Mouse (Mus musculus) liver, embryonic 13.5 days (tissue): Measurements from ENCODE around the gene Ndufa13. TPM values are rescaled to one million over a fixed set of nuclear protein-coding genes. Genes with fewer than 3 reads are reported as not detected.

ENCODE experiments used
- ATAC-seq: fragments of 200-750 bp; cut with Nextera tagmentation; 2 replicates; pipeline ENCODE4 v1.8.0; 2017; ENCODE audit warnings: low read depth, mild to moderate bottlenecking, moderate number of reproducible peaks, moderate library complexity
- DNase-seq: peaks from one replicate; pipeline ENCODE4 v3.0.0; 2022
- H3K27ac ChIP-seq: fragments of 300-500 bp; sonication (generic); 2 replicates; pipeline ENCODE4 v1.5.1; 2015; ENCODE audit warnings: moderate library complexity, mild to moderate bottlenecking, inconsistent platforms
- H3K27me3 ChIP-seq: fragments of 300-500 bp; sonication (generic); 2 replicates; pipeline ENCODE4 v1.6.1; 2015; ENCODE audit warnings: mild to moderate bottlenecking, inconsistent platforms
- H3K36me3 ChIP-seq: fragments of 300-500 bp; sonication (generic); 2 replicates; pipeline ENCODE4 v1.6.1; 2015; ENCODE audit warnings: mild to moderate bottlenecking, inconsistent platforms
- H3K4me1 ChIP-seq: fragments of 300-500 bp; sonication (generic); replicated peaks from 2 replicates; pipeline ENCODE4 v1.6.1; 2015; ENCODE audit warnings: inconsistent platforms
- H3K4me2 ChIP-seq: fragments of 300-500 bp; sonication (generic); 2 replicates; pipeline ENCODE4 v1.6.1; 2015; ENCODE audit warnings: inconsistent platforms, mild to moderate bottlenecking, moderate library complexity
- H3K4me3 ChIP-seq: fragments of 300-500 bp; sonication (generic); replicated peaks from 2 replicates; pipeline ENCODE4 v1.5.1; 2015; ENCODE audit warnings: mild to moderate bottlenecking, inconsistent platforms
- H3K9ac ChIP-seq: fragments of 300-500 bp; sonication (generic); 2 replicates; pipeline ENCODE4 v1.6.1; 2015; ENCODE audit warnings: mild to moderate bottlenecking, inconsistent platforms
- H3K9me3 ChIP-seq: fragments of 300-500 bp; sonication (generic); replicated peaks from 2 replicates; pipeline ENCODE4 v1.6.1; 2016; ENCODE audit warnings: inconsistent platforms
- WGBS: fragments of 180-500 bp; shearing (Covaris S2); methylation state at CpG from one replicate; pipeline ENCODE4 v1.1.7; 2015; ENCODE audit not compliant: insufficient replicate concordance; 5-methylcytosine and 5-hydroxymethylcytosine counted together
- polyA plus RNA-seq: library from polyadenylated mRNA; unstranded; fragments of >200 nt; fragmentation: Nextera tagmentation; extraction: Ambion mirVana; gene quantifications from 2 replicates; pipeline ENCODE4 v1.2.1, GENCODE M21; 2015

Gene Ndufa13
- polyA plus RNA-seq, 1 experiment from 2014 or later, result 114 TPM

DNA sequence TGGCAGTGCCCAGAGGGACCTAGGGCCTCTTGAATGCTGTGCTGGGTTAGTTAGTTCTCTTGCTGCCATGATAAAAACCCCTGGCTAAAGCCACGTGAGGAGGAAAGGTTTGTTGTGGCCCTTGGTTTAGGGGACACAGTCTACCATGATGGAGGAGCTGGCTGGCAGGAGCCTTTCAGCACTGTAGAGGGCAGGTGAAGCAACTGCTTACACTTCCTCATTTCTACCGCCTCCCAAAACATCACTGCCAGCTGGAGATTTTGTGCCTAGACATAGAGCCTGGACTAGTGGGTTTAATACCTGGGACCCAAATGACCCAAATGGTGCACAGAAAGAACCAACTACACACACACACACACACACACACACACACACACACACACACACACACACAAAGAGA, 41.1 kb downstream of the Ndufa13 start:
- DNase-seq (no peak), ATAC-seq (no peak)
- no peaks in the 10 kb centered on the region for H3K9me3 ChIP-seq
- no peak overlapping the region for H3K4me2 ChIP-seq
- H3K27ac ChIP-seq, result no peak overlapping the region
- H3K36me3 ChIP-seq, result no peaks in the 10 kb centered on the region
- no peaks in the 10 kb centered on the region for H3K27me3 ChIP-seq
- WGBS, result 31% methylated on average over 2 of the region's 2 CpGs
- H3K4me1 ChIP-seq, result peaks cover 15% of the 10 kb centered on the region
- no peak overlapping the region for H3K9ac ChIP-seq
- no peak overlapping the region for H3K4me3 ChIP-seq

DNA sequence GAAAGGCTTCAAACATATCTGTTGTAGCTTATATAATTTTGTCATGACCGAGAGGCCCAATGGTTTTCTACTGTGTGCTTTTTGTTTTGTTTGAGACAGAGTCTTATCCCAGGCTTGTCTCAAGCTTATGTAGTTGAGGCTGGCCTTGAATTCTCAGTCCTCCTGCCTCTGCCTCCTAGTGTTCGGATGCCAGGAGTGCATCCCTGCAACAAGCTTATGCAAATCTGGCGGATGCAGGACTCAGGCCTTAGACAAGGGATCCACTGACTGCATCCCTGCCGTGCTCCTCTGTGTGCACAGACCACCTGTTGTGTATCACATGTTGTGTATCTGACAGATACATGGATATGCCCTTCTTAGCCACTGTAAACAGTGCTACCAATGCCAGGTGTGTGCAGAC, 41.6 kb downstream of the Ndufa13 start:
- Histone ChIP-seq H3K9me3 (no peaks in the 10 kb centered on the region), H3K27ac (no peak overlapping the region), H3K4me2 (no peak overlapping the region), H3K4me1 (peaks cover 15% of the 10 kb centered on the region), H3K4me3 (no peak overlapping the region), H3K27me3 (no peaks in the 10 kb centered on the region), H3K9ac (no peak overlapping the region), H3K36me3 (no peaks in the 10 kb centered on the region)
- DNase-seq (no peak), ATAC-seq (no peak)
- 69% methylated on average over 4 of the region's 4 CpGs for WGBS

DNA sequence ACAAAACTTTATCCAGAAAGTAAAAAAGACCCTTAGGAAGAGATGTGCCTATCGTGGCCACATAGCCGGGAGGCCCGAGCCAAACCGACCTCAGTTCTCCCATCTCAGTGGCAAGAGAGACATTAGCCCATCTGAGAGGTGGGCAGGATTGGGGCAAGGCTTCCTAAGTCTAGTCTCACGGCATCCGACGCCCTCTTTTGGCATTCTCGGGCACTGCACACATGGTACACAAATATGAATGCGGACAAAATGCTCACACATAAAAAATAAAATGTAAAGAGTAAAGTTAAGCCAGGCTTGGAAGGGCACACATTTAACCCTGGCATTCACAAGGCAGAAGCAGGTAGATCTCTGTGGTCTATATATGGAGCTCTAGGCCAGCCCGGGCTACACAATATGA, 48.5 kb downstream of the Ndufa13 start:
- no peaks in the 10 kb centered on the region for H3K9me3 ChIP-seq
- ATAC-seq (no peak), DNase-seq (no peak)
- H3K4me2 ChIP-seq, result no peak overlapping the region
- 82% methylated on average over 10 of the region's 10 CpGs for WGBS
- peaks cover 20% of the 10 kb centered on the region for H3K4me1 ChIP-seq
- no peaks in the 10 kb centered on the region for H3K36me3 ChIP-seq
- H3K4me3 ChIP-seq, result no peak overlapping the region
- H3K9ac ChIP-seq, result no peak overlapping the region
- no peaks in the 10 kb centered on the region for H3K27me3 ChIP-seq
- H3K27ac ChIP-seq, result no peak overlapping the region

DNA sequence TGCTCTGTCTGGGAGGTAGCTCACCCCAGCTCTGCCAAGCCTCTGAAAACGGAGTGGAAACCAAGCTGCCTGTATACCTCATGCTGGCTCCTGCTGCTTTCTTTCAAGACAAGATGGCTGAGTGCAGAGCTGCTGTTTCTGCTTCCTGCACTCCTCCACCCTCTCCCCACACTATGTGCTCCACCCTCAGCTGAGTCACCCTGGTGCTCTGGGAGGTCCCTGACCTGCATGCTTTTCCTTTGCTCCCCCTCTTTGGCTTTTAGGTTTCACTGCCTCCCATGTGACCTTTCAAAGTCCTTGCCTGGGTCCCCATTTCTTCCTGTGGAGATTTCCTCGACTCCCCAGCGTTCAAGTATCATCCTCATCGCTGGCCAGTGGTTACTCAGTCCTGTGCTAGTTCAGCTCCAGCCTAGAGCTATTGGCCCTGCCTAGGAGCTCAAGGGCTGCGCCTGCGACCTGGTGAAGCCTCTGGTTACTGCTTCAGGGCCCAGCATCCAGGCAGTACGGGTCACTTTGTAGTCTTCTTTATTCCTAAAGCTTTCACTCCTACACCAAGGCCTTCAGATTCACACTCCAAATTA, 51.3 kb downstream of the Ndufa13 start:
- Histone ChIP-seq H3K9ac (peak overlapping the region; percentile 33; the same call in 1 of the 2 replicates), H3K36me3 (no peaks in the 10 kb centered on the region), H3K27ac (peak overlapping the region; percentile 79), H3K9me3 (no peaks in the 10 kb centered on the region), H3K27me3 (no peaks in the 10 kb centered on the region), H3K4me3 (no peak overlapping the region), H3K4me1 (peaks cover 23% of the 10 kb centered on the region), H3K4me2 (peak overlapping the region; percentile 41)
- peak; percentile 91 for ATAC-seq
- 67% methylated on average over 7 of the region's 7 CpGs for WGBS
- peak; percentile 49 for DNase-seq

DNA sequence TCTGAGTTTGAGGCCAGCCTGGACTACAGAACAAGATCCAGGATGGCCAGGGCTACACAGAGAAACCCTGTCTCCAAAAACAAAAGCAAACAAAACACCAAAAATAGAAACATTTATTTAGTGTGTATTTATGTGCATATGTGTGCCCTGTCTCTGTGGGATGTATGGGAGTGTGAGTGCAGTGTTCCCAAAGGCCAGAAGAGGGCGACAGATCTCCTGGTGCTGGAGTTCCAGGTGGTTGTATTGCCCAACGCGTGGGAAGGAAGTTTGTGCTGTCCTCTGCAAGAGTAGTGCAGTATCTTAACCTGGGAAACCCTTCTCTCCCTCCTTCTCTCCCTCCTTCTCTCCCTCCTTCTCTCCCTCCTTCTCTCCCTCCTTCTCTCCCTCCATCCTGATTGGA, 52.5 kb downstream of the Ndufa13 start:
- Histone ChIP-seq H3K4me3 (no peak overlapping the region), H3K9ac (no peak overlapping the region), H3K27me3 (no peaks in the 10 kb centered on the region), H3K4me1 (peaks cover 23% of the 10 kb centered on the region), H3K36me3 (no peaks in the 10 kb centered on the region), H3K9me3 (no peaks in the 10 kb centered on the region), H3K4me2 (no peak overlapping the region), H3K27ac (no peak overlapping the region)
- ATAC-seq, result no peak
- 34% methylated on average over 3 of the region's 3 CpGs for WGBS
- no peak for DNase-seq

DNA sequence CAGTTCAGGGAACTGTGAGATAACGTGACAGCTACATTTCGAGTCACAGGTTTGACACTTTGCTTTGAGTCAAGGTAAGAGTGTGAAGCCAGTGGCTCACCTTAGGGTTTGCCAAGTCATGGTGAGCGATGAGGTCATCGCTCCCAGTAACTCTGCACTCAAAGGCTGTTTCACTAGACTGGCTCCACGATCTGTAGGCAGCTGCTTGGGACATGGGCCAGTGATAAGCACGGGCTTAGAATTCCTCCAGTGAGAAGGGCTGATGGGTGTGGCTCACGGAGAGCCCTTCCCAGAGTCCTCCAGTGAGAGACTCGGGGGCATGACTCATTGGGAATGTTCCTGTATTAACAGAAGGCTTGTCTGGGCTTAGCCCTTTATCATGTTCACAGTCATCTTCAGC, 53.4 kb downstream of the Ndufa13 start:
- H3K9me3 ChIP-seq, result no peaks in the 10 kb centered on the region
- WGBS, result 58% methylated on average over 8 of the region's 8 CpGs
- no peak overlapping the region for H3K9ac ChIP-seq
- H3K27ac ChIP-seq, result peak overlapping the region; percentile 40; the same call in 1 of the 2 replicates
- H3K4me3 ChIP-seq, result no peak overlapping the region
- peak; percentile 66 for ATAC-seq
- H3K36me3 ChIP-seq, result no peaks in the 10 kb centered on the region
- peak; percentile 39 for DNase-seq
- H3K4me1 ChIP-seq, result peaks cover 23% of the 10 kb centered on the region
- no peaks in the 10 kb centered on the region for H3K27me3 ChIP-seq
- no peak overlapping the region for H3K4me2 ChIP-seq

DNA sequence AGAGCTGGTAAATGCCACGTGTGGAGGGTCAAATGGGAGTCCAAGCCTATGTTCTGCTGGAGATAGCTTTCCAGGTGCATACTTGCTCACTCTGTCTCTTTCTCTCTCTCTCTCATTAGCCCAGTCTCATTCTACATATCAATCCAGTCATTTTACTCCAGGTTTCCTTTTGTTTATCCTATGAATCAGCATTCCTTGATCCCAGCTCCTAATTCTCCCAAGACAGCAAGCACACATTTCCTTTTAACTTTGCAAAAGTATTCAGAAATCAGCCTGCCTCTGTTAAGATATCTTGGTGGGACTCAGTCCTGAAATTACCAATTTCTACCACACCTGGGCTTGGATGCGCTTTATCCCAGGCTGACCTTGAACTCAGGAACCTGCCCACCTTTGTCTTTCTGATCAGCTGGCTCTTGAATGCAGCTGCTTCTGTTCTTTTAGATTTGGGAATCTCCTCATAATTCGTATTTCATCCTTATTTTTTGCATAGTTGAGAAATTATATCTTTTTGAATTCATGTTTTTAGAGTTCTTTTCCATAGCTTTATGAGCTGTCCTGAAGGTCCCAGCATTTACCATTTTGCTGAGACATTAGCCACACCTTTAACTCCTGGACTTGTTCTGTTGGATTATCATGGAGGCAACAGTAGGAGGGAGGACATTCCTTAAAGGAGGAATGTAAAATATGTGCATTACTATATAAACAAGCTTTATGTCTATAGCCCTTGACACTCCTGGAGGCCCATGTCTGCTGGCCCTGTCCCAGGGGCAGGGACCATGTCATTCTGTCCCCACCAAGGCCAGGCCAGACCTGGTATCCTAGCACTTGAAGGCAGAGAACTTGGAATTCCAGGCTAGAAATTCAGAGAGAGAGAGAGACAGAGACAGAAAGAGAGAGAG, 54.9 kb downstream of the Ndufa13 start:
- no peak for DNase-seq
- ATAC-seq, result no peak
- no peak overlapping the region for H3K4me3 ChIP-seq
- no peak overlapping the region for H3K27ac ChIP-seq
- no peak overlapping the region for H3K4me2 ChIP-seq
- H3K36me3 ChIP-seq, result no peaks in the 10 kb centered on the region
- H3K27me3 ChIP-seq, result no peaks in the 10 kb centered on the region
- no peaks in the 10 kb centered on the region for H3K9me3 ChIP-seq
- 49% methylated on average over 3 of the region's 3 CpGs for WGBS
- no peak overlapping the region for H3K9ac ChIP-seq
- peaks cover 23% of the 10 kb centered on the region for H3K4me1 ChIP-seq

Other genes with a start within 250 kb of the Ndufa13 start
- 0.27 and 0.37 TPM in 2 replicates for gene Zfp964, start 248.1 kb downstream of the Ndufa13 start, polyA plus RNA-seq
- gene Zfp869, start 191.8 kb downstream of the Ndufa13 start, polyA plus RNA-seq, result 12.3 and 14.0 TPM in 2 replicates
- 2.2 and 2.3 TPM in 2 replicates for gene Zfp963, start 152.6 kb downstream of the Ndufa13 start, polyA plus RNA-seq
- 0.28 and 0.63 TPM in 2 replicates for gene Gm20422, start 127.7 kb downstream of the Ndufa13 start, polyA plus RNA-seq
- 20.1 and 22.0 TPM in 2 replicates for gene Atp13a1, start 111.4 kb downstream of the Ndufa13 start, polyA plus RNA-seq
- gene Zfp866, start 111.4 kb downstream of the Ndufa13 start, polyA plus RNA-seq, result 7.2 and 8.3 TPM in 2 replicates
- 4.7 and 5.0 TPM in 2 replicates for gene Gmip, start 93.9 kb downstream of the Ndufa13 start, polyA plus RNA-seq
- 0.07 and 0.09 TPM in 2 replicates for gene Lpar2, start 80.1 kb downstream of the Ndufa13 start, polyA plus RNA-seq
- gene Pbx4, start 70.1 kb downstream of the Ndufa13 start, polyA plus RNA-seq, result 2.4 and 2.8 TPM in 2 replicates
- 0.03 and 0.09 TPM in 2 replicates for gene Cilp2, start 14.9 kb downstream of the Ndufa13 start, polyA plus RNA-seq
- 2.4 and 2.5 TPM in 2 replicates for gene Tssk6, start 374 bp downstream of the Ndufa13 start, polyA plus RNA-seq
- 0.74 and 0.81 TPM in 2 replicates for gene Yjefn3, start 154 bp upstream of the Ndufa13 start, polyA plus RNA-seq
- 27.1 and 27.8 TPM in 2 replicates for gene Gatad2a, start 93.8 kb upstream of the Ndufa13 start, polyA plus RNA-seq
- 22.7 and 26.6 TPM in 2 replicates for gene Mau2, start 140.2 kb upstream of the Ndufa13 start, polyA plus RNA-seq
- gene Sugp1, start 140.3 kb upstream of the Ndufa13 start, polyA plus RNA-seq, result 20.2 and 21.7 TPM in 2 replicates
- 0.98 and 1.1 TPM in 2 replicates for gene Tm6sf2, start 170.4 kb upstream of the Ndufa13 start, polyA plus RNA-seq
- 0.05 and 0.51 TPM in 2 replicates for gene Hapln4, start 180.9 kb upstream of the Ndufa13 start, polyA plus RNA-seq
- gene Ncan, start 218.3 kb upstream of the Ndufa13 start, polyA plus RNA-seq, result 0.07 and 0.13 TPM in 2 replicates
- 26.2 and 28.5 TPM in 2 replicates for gene Nr2c2ap, start 228.8 kb upstream of the Ndufa13 start, polyA plus RNA-seq
- 6.6 and 7.1 TPM in 2 replicates for gene Rfxank, start 236.6 kb upstream of the Ndufa13 start, polyA plus RNA-seq
- 25.0 and 25.8 TPM in 2 replicates for gene Borcs8, start 236.9 kb upstream of the Ndufa13 start, polyA plus RNA-seq
- gene Mef2b, start 237.2 kb upstream of the Ndufa13 start, polyA plus RNA-seq, result 0.08 and 0.17 TPM in 2 replicates